Mouse (Mus musculus) stomach, embryonic 16.5 days (tissue): ENCODE measurements around the gene Myo1h. TPM values are rescaled to one million over a fixed set of nuclear protein-coding genes. Genes with fewer than 3 reads are reported as not detected.

ENCODE experiments used
- ATAC-seq: fragments of 200-750 bp; cut with Nextera tagmentation; 2 replicates; pipeline ENCODE4 v1.8.0; 2017; ENCODE audit warnings: moderate number of reproducible peaks, moderate TSS enrichment; ENCODE audit not compliant: insufficient read depth, low FRiP score
- H3K27ac ChIP-seq: fragments of 300-500 bp; sonication (generic); 2 replicates; pipeline ENCODE4 v1.5.1; 2014; ENCODE audit warnings: low read length
- H3K27me3 ChIP-seq: fragments of 300-500 bp; sonication (generic); 2 replicates; pipeline ENCODE4 v1.6.1; 2014; ENCODE audit warnings: low read length, control low read depth, mixed read lengths; ENCODE audit not compliant: control insufficient read depth, insufficient read depth
- H3K36me3 ChIP-seq: fragments of 300-500 bp; sonication (generic); 2 replicates; pipeline ENCODE4 v1.6.1; 2014; ENCODE audit warnings: low read length; ENCODE audit not compliant: control insufficient read depth, insufficient read depth
- H3K4me1 ChIP-seq: fragments of 300-500 bp; sonication (generic); 2 replicates; pipeline ENCODE4 v1.6.1; 2014; ENCODE audit warnings: low read length, control low read depth, mixed read lengths; ENCODE audit not compliant: control insufficient read depth, insufficient read depth
- H3K4me2 ChIP-seq: fragments of 300-500 bp; sonication (generic); 2 replicates; pipeline ENCODE4 v1.6.1; 2014; ENCODE audit warnings: low read depth, low read length, mixed read lengths
- H3K4me3 ChIP-seq: fragments of 300-500 bp; sonication (generic); replicated peaks from 2 replicates; pipeline ENCODE4 v1.5.1; 2014; ENCODE audit warnings: mild to moderate bottlenecking, low read length
- H3K9ac ChIP-seq: fragments of 300-500 bp; sonication (generic); 2 replicates; pipeline ENCODE4 v1.6.1; 2014; ENCODE audit warnings: low read length
- H3K9me3 ChIP-seq: fragments of 300-500 bp; sonication (generic); replicated peaks from 2 replicates; pipeline ENCODE4 v1.6.1; 2016; ENCODE audit warnings: low read length, control low read depth; ENCODE audit not compliant: control insufficient read depth
- WGBS: fragments of 180-500 bp; shearing (Covaris S2); extraction: QIAGEN DNeasy Blood & Tissue Kit; methylation state at CpG from one replicate; pipeline ENCODE4 v1.1.7; 2014; 5-methylcytosine and 5-hydroxymethylcytosine counted together
- polyA plus RNA-seq: library from polyadenylated mRNA; unstranded; fragments of >200 nt; fragmentation: Nextera tagmentation; extraction: Ambion mirVana; gene quantifications from 2 replicates; pipeline ENCODE4 v1.2.1, GENCODE M21; 2015

Gene Myo1h
- polyA plus RNA-seq, 1 experiment from 2014 or later: 6.0 TPM

DNA sequence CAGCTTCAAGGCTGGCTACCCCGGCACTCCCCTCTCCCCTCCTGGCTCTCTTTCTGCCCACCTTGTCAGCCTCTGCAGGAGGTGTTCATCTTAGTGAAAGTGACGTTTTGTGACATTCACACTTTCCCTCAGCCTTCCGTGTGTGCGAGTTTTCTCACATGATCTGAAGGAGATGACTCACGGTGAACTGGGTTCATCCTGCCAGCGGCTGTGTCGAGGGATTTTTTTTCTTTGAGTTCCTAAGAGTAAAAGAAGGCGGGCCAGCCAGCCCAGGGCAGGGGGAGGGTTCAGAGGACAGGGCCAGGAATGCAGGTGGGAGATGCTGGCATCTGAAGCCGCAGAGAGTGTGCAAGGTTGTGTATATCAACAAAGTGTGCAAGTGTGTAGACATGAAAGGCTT lies 104.2 kb downstream of the Myo1h start:
- H3K27ac ChIP-seq: no peak overlapping the region
- no peak overlapping the region for H3K4me2 ChIP-seq
- no peak for ATAC-seq
- no peaks in the 10 kb centered on the region for H3K4me1 ChIP-seq
- no peaks in the 10 kb centered on the region for H3K9me3 ChIP-seq
- no peak overlapping the region for H3K4me3 ChIP-seq
- H3K36me3 ChIP-seq: peaks cover 33% of the 10 kb centered on the region
- 76% methylated on average over 9 of the region's 9 CpGs for WGBS
- H3K9ac ChIP-seq: no peak overlapping the region
- H3K27me3 ChIP-seq: no peaks in the 10 kb centered on the region

DNA sequence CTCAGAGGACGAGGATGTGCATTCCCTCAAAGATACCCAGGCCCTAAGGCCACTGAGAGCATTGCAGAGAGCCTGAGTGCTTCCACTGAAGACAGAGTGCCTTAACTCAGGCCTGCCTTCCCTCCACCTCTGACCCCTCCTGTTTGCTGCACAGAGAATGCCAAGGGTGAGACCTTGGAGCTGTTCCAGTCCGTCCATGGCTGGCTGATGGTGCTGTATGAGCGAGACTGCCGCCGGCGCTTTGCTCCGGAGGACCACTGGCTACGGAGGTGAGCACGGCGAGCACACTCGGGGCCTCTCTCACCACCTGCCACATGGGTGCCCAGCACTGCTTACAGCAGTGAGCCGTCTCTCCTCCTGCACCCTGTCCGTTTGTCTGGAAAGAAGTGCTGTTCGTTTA lies 117.6 kb downstream of the Myo1h start:
- ATAC-seq: no peak
- Histone ChIP-seq H3K9ac (no peak overlapping the region), H3K4me1 (no peaks in the 10 kb centered on the region), H3K4me2 (no peak overlapping the region), H3K9me3 (no peaks in the 10 kb centered on the region), H3K27ac (no peak overlapping the region), H3K27me3 (no peaks in the 10 kb centered on the region), H3K4me3 (no peak overlapping the region), H3K36me3 (peaks cover 68% of the 10 kb centered on the region)
- 93% methylated on average over 14 of the region's 14 CpGs for WGBS

DNA sequence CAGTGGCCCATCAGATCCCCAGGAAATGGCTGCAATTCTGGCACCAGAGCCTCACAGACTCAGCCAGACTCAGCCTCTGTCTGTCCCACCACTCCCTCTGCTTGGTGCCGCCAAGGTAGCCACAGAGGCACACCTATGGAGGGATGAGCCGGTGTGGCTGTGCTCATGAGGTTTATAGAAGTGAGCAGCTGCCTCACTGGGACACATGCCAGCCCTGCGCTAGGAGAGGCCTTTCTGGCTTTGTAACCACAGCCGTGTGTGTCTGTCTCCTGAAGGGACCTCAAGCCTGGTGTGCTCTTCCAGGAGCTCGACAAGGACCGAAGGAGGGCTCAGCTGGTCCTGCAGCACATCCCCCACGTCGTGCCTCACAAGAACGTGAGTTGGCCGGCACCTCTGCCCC lies 118.3 kb downstream of the Myo1h start:
- WGBS: 81% methylated on average over 10 of the region's 10 CpGs
- Histone ChIP-seq H3K4me2 (no peak overlapping the region), H3K9me3 (no peaks in the 10 kb centered on the region), H3K9ac (no peak overlapping the region), H3K4me1 (no peaks in the 10 kb centered on the region), H3K27ac (no peak overlapping the region), H3K27me3 (no peaks in the 10 kb centered on the region), H3K36me3 (peaks cover 67% of the 10 kb centered on the region), H3K4me3 (no peak overlapping the region)
- ATAC-seq: no peak

DNA sequence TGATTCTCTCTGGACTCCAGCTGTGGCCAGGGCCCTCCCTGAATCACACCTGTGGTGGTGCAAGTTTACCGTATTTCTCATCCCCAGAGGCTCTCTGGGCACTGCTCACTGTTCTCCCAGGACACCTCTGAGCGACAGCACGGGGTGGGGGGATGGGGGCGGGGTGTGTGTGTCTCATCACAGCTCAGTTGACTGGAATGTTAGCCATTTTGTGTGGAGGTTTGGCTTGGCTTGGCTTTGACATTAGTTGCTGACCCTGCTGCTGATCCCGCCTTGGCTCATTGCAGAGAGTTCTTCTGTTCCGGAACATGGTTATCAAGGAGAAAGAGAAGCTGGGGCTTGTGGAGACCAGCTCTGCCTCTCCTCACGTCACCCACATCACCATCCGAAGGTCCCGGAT lies 118.8 kb downstream of the Myo1h start:
- Histone ChIP-seq H3K9ac (no peak overlapping the region), H3K4me2 (no peak overlapping the region), H3K4me3 (no peak overlapping the region), H3K27ac (no peak overlapping the region), H3K27me3 (no peaks in the 10 kb centered on the region), H3K36me3 (peaks cover 64% of the 10 kb centered on the region), H3K9me3 (no peaks in the 10 kb centered on the region), H3K4me1 (no peaks in the 10 kb centered on the region)
- ATAC-seq: no peak
- WGBS: 94% methylated on average over 9 of the region's 9 CpGs

DNA sequence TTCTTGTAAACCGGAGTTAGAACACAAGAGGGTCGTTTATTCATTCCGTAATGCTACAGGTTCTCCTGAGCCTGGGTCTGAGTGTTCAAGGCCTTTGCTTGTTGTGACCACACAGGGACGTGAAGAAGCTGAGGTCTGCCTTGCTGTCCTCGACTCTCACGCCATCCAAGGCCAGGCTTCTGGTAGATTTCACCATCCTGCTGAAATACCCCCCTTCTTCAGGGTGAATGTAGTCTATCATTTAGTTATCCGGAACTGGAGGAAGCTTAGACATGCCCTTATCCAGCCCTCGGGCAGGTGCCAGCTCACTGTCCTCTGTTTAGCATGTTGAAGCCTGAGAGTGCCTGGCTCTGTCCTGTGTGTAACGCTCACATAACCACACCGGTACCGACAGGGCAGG lies 119.9 kb downstream of the Myo1h start:
- Histone ChIP-seq H3K4me1 (no peaks in the 10 kb centered on the region; the same call in 1 of the 2 replicates), H3K36me3 (peaks cover 58% of the 10 kb centered on the region), H3K4me2 (no peak overlapping the region), H3K4me3 (no peak overlapping the region), H3K27me3 (no peaks in the 10 kb centered on the region), H3K9ac (no peak overlapping the region), H3K9me3 (no peaks in the 10 kb centered on the region), H3K27ac (no peak overlapping the region)
- 93% methylated on average over 11 of the region's 11 CpGs for WGBS
- ATAC-seq: no peak

- Histone ChIP-seq H3K27ac (no peak overlapping the region), H3K4me3 (no peak overlapping the region), H3K4me1 (no peaks in the 10 kb centered on the region; the same call in 1 of the 2 replicates), H3K9ac (no peak overlapping the region), H3K27me3 (no peaks in the 10 kb centered on the region), H3K4me2 (no peak overlapping the region), H3K36me3 (peaks cover 54% of the 10 kb centered on the region), H3K9me3 (no peaks in the 10 kb centered on the region)
- 86% methylated on average over 13 of the region's 13 CpGs for WGBS
- ATAC-seq: no peak
These were observed 121.5 kb downstream of the Myo1h start for GRCm38 (mm10) chr5:114410429-114410828.

GRCm38 (mm10) chr5:114412361-114412998 lies 123.5 kb downstream of the Myo1h start:
- H3K36me3 ChIP-seq: peaks cover 48% of the 10 kb centered on the region
- ATAC-seq: no peak; the same call in 1 of the 2 replicates
- no peaks in the 10 kb centered on the region for H3K27me3 ChIP-seq
- WGBS: 53% methylated on average over 23 of the region's 23 CpGs
- H3K4me2 ChIP-seq: no peak overlapping the region
- no peak overlapping the region for H3K9ac ChIP-seq
- no peaks in the 10 kb centered on the region; the same call in 1 of the 2 replicates for H3K4me1 ChIP-seq
- H3K4me3 ChIP-seq: no peak overlapping the region
- no peak overlapping the region for H3K27ac ChIP-seq
- no peaks in the 10 kb centered on the region for H3K9me3 ChIP-seq

GRCm38 (mm10) chr5:114413067-114413735 lies 124.2 kb downstream of the Myo1h start:
- WGBS: 45% methylated on average over 16 of the region's 16 CpGs
- peaks cover 45% of the 10 kb centered on the region for H3K36me3 ChIP-seq
- no peak overlapping the region for H3K4me2 ChIP-seq
- no peaks in the 10 kb centered on the region for H3K9me3 ChIP-seq
- 0 out of 2 replicates have a peak, but pooled peaks have one; percentile 26 for ATAC-seq
- no peaks in the 10 kb centered on the region; the same call in 1 of the 2 replicates for H3K4me1 ChIP-seq
- no peaks in the 10 kb centered on the region for H3K27me3 ChIP-seq
- H3K27ac ChIP-seq: no peak overlapping the region
- no peak overlapping the region for H3K4me3 ChIP-seq
- no peak overlapping the region for H3K9ac ChIP-seq
